Mouse (Mus musculus) cortical plate, adult 2 months (tissue): ENCODE measurements around the gene Yipf3.

Experiments
- CTCF ChIP-seq: fragments of 200-500 bp; IDR thresholded peaks from 2 replicates; pipeline ENCODE4 v1.5.1; 2011; ENCODE audit warnings: mild to moderate bottlenecking, control low read depth, low read length; ENCODE audit not compliant: insufficient read depth; ENCODE audit errors: extremely low read depth
- POLR2A ChIP-seq: fragments of 200-500 bp; IDR thresholded peaks from 2 replicates; pipeline ENCODE4 v1.6.1; 2011; ENCODE audit warnings: mild to moderate bottlenecking, low read length, control low read depth; ENCODE audit not compliant: insufficient read depth; ENCODE audit errors: extremely low read depth

- TF ChIP-seq POLR2A (no peak), CTCF (no peak)
These were observed 29.7 kb downstream of the Yipf3 start for GRCm38 (mm10) chr17:46277586-46277985.
